9 mouse cellular contexts compared by ENCODE assay signal in genomic region chr15:40435156-40435555, GRCm38 (mm10).
"Had no signal": no experiment of that assay in that cellular context is flagged by ENCODE, and none has a peak within 500 bp of the region (broad histone marks: within the 10 kb centered on the region; RNA-seq: fewer than 3 reads in every experiment).

No protein-coding gene starts in this region.

- DNase-seq: kidney, postnatal 14 days; lung, embryonic 14.5 days; lung, postnatal 10 days; lung, postnatal 4 days; retina, postnatal 1 day; right cerebral cortex, postnatal 4 days; spleen, adult 18-20 months; thymus, adult 2 months; thymus, postnatal 25 days had no signal
